ENCODE assay signal across 8 mouse cellular contexts in the genomic region with DNA sequence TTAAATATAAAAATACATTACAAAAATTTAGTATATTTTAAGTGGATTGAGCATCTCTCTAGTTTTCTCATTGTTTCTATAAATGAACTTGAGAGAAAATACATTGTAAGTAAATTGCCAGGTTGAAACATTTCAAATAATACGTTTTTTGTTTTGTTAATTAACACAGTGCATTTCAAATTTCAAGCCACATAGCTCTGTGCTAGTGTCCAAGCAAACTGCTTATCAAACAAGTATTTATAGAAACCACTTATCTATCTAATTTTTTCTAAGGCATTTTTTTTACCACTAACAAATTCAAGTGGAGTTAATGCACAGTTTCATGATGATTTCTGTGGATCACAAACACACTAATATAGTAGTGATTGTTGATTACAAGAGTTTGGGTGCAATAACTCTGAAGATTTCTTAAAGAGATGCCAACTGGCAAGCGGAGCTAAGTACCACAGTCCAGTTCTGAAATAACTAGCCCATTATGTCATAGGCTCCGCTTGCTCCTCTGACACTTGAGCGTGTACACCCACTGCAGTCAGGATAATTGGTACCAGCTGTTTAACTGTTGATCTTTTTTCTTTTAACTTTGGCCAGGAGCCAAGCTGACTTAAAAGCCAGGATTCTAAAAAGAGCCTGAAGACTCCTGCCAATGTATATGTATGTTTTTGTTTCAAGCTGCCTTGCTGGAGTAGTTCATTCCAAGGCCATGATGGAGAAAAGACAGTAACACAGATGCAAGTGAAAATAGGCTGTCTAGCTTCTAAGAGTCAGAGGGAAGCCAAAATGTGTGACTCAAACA.
DNase-seq lines count a peak whose midpoint lies in the region; ATAC-seq and TF ChIP-seq lines count a peak whose summit lies in the region.
"Had no signal": no experiment of that assay in that cellular context is flagged by ENCODE, and none has a peak within 500 bp of the region (broad histone marks: within the 10 kb centered on the region; RNA-seq: fewer than 3 reads in every experiment).

No protein-coding gene starts in this region.

- no peak for TF ChIP-seq POLR2A in cerebellum, adult 2 months (IDR thresholded peaks at IDR 0.05; ENCODE audit: borderline replicate concordance, insufficient read depth, low read length)

- H3K27ac ChIP-seq in embryonic facial prominence, embryonic 15.5 days (replicated peaks) = peak overlapping the region; percentile 78
- peak overlapping the region; percentile 53 for H3K27ac ChIP-seq in heart, embryonic 13.5 days (replicated peaks)
- H3K27ac ChIP-seq in midbrain, embryonic 13.5 days = no peak overlapping the region
- H3K27ac ChIP-seq in cerebellum, adult 2 months (ENCODE audit: insufficient read depth, low read length) = no peak overlapping the region
- H3K27ac ChIP-seq: macrophage had no signal

- TF ChIP-seq CTCF in cerebellum, adult 2 months (IDR thresholded peaks at IDR 0.05; ENCODE audit: borderline replicate concordance, insufficient read depth, low read depth, low read length) = no peak

- H3K36me3 ChIP-seq in embryonic facial prominence, embryonic 15.5 days = no peaks in the 10 kb centered on the region
- H3K36me3 ChIP-seq in heart, embryonic 13.5 days = no peaks in the 10 kb centered on the region
- H3K36me3 ChIP-seq in midbrain, embryonic 13.5 days = no peaks in the 10 kb centered on the region

- H3K9me3 ChIP-seq in embryonic facial prominence, embryonic 15.5 days (replicated peaks) = no peaks in the 10 kb centered on the region
- no peaks in the 10 kb centered on the region for H3K9me3 ChIP-seq in heart, embryonic 13.5 days
- H3K9me3 ChIP-seq in midbrain, embryonic 13.5 days = no peaks in the 10 kb centered on the region

- 14% methylated on average over 4 of the region's 4 CpGs for WGBS in embryonic facial prominence, embryonic 15.5 days
- 10% methylated on average over 4 of the region's 4 CpGs for WGBS in heart, embryonic 13.5 days
- WGBS in midbrain, embryonic 13.5 days = 35% methylated on average over 4 of the region's 4 CpGs
- 23% methylated on average over 4 of the region's 4 CpGs for WGBS in cerebellum, adult 2 months

- ATAC-seq in embryonic facial prominence, embryonic 15.5 days (ENCODE audit: insufficient number of reproducible peaks, low FRiP score, low TSS enrichment, low read depth) = peak; percentile 94
- ATAC-seq in heart, embryonic 13.5 days (ENCODE audit: extremely low read depth, insufficient number of reproducible peaks, low FRiP score, low TSS enrichment) = peak; percentile 82; the same call in 1 of the 2 replicates
- peak; percentile 94 for ATAC-seq in midbrain, embryonic 13.5 days
- no peak for ATAC-seq in erythroid progenitor cell, adult 5-6 weeks (replicated peaks; ENCODE audit: low FRiP score, poor library complexity, severe bottlenecking)

- H3K27me3 ChIP-seq in embryonic facial prominence, embryonic 15.5 days = no peaks in the 10 kb centered on the region
- H3K27me3 ChIP-seq in heart, embryonic 13.5 days (replicated peaks) = no peaks in the 10 kb centered on the region
- H3K27me3 ChIP-seq in midbrain, embryonic 13.5 days = no peaks in the 10 kb centered on the region
- H3K27me3 ChIP-seq in cerebellum, adult 2 months (ENCODE audit: control insufficient read depth, insufficient read depth, low read length) = no peaks in the 10 kb centered on the region

- H3K4me2 ChIP-seq in embryonic facial prominence, embryonic 15.5 days (replicated peaks) = no peak overlapping the region
- H3K4me2 ChIP-seq in heart, embryonic 13.5 days = peak overlapping the region; percentile 48
- H3K4me2 ChIP-seq in midbrain, embryonic 13.5 days (replicated peaks) = no peak overlapping the region

- DNase-seq in brain, embryonic 18.5 days (ENCODE audit: low read depth, low spot score) = peak; percentile 64
- DNase-seq in kidney, postnatal 14 days = peak; percentile 35
- no peak for DNase-seq in cerebellum, adult 2 months

- H3K4me1 ChIP-seq in embryonic facial prominence, embryonic 15.5 days = peaks cover 11% of the 10 kb centered on the region
- H3K4me1 ChIP-seq in heart, embryonic 13.5 days = 0 out of 2 replicates have a peak, but pooled peaks cover 5% of the 10 kb centered on the region
- 0 out of 2 replicates have a peak, but pooled peaks cover 10% of the 10 kb centered on the region for H3K4me1 ChIP-seq in midbrain, embryonic 13.5 days (replicated peaks)
- H3K4me1 ChIP-seq in cerebellum, adult 2 months (ENCODE audit: control insufficient read depth, insufficient read depth, low read length) = no peaks in the 10 kb centered on the region

- H3K9ac ChIP-seq in embryonic facial prominence, embryonic 15.5 days = no peak overlapping the region
- H3K9ac ChIP-seq in heart, embryonic 13.5 days = no peak overlapping the region
- no peak overlapping the region for H3K9ac ChIP-seq in midbrain, embryonic 13.5 days (replicated peaks)

- no peak overlapping the region for H3K4me3 ChIP-seq in embryonic facial prominence, embryonic 15.5 days (replicated peaks)
- H3K4me3 ChIP-seq in heart, embryonic 13.5 days = no peak overlapping the region
- no peak overlapping the region for H3K4me3 ChIP-seq in midbrain, embryonic 13.5 days (replicated peaks)
- H3K4me3 ChIP-seq in cerebellum, adult 2 months (replicated peaks; ENCODE audit: insufficient read depth, low read depth, low read length) = no peak overlapping the region

Comparison
In these comparisons a context has a peak if more than half of its experiments do, and no peak if none do; other contexts are left out.
1. DNase-seq: peak in brain, embryonic 18.5 days (single experiment) and kidney, postnatal 14 days (single experiment); none in cerebellum, adult 2 months (0 of 2).
2. H3K27ac ChIP-seq: peak in embryonic facial prominence, embryonic 15.5 days (single experiment) and heart, embryonic 13.5 days (single experiment); none in midbrain, embryonic 13.5 days (single experiment) and cerebellum, adult 2 months (single experiment).